Mouse (Mus musculus) forebrain, embryonic 10.5 days (tissue): ENCODE measurements around the gene Gtsf1l. TPM values are rescaled to one million over a fixed set of nuclear protein-coding genes. Genes with fewer than 3 reads are reported as not detected.

Experiments used
- DNase-seq: peaks from one replicate; pipeline ENCODE4 v3.0.0-alpha.2; 2017; ENCODE audit warnings: low spot score; ENCODE audit errors: extremely low spot score
- H3K27ac ChIP-seq: fragments of 300-500 bp; sonication (generic); 2 replicates; pipeline ENCODE4 v1.5.1; 2016; ENCODE audit warnings: mild to moderate bottlenecking
- H3K27me3 ChIP-seq: fragments of 300-500 bp; sonication (generic); 2 replicates; pipeline ENCODE4 v1.6.1; 2016; ENCODE audit warnings: mild to moderate bottlenecking; ENCODE audit not compliant: poor library complexity, severe bottlenecking
- H3K36me3 ChIP-seq: fragments of 300-500 bp; sonication (generic); replicated peaks from 2 replicates; pipeline ENCODE4 v1.6.1; 2016; ENCODE audit warnings: mild to moderate bottlenecking, moderate library complexity
- H3K4me1 ChIP-seq: fragments of 300-500 bp; sonication (generic); 2 replicates; pipeline ENCODE4 v1.6.1; 2016
- H3K4me3 ChIP-seq: fragments of 300-500 bp; sonication (generic); 2 replicates; pipeline ENCODE4 v1.5.1; 2016; ENCODE audit warnings: mild to moderate bottlenecking, moderate library complexity
- H3K9me3 ChIP-seq: fragments of 300-500 bp; sonication (generic); 2 replicates; pipeline ENCODE4 v1.6.1; 2016; ENCODE audit warnings: mild to moderate bottlenecking, moderate library complexity
- WGBS: fragments of 180-500 bp; shearing (Covaris S2); methylation state at CpG from one replicate; pipeline ENCODE4 v1.1.7; 2016; 5-methylcytosine and 5-hydroxymethylcytosine counted together
- polyA plus RNA-seq: library from polyadenylated mRNA; unstranded; fragments of >200 nt; fragmentation: Nextera tagmentation; extraction: Ambion mirVana; gene quantifications from 2 replicates; pipeline ENCODE4 v1.2.1, GENCODE M21; 2016

Gtsf1l gene
- polyA plus RNA-seq: not detected in 2 replicates

GRCm38 (mm10) chr2:163087728-163088127, at the start of gene Gtsf1l:
Gene Gtsf1l (minus strand): TSS chr2:163087855.
- Histone ChIP-seq H3K4me3 (no peak within 1 kb of the TSS), H3K27me3 (no peaks in the 10 kb centered on the region), H3K9me3 (no peaks in the 10 kb centered on the region), H3K27ac (no peak within 1 kb of the TSS), H3K36me3 (peaks cover 27% of the 10 kb centered on the region), H3K4me1 (no peaks in the 10 kb centered on the region)
- no peak for DNase-seq
- WGBS: 91% methylated on average over 9 of the region's 9 CpGs

GRCm38 (mm10) chr2:163136996-163137395, 49.3 kb upstream of the Gtsf1l start:
- H3K27ac ChIP-seq: no peak overlapping the region
- no peak overlapping the region for H3K4me3 ChIP-seq
- H3K9me3 ChIP-seq: no peaks in the 10 kb centered on the region
- DNase-seq: no peak
- H3K36me3 ChIP-seq: no peaks in the 10 kb centered on the region
- no peaks in the 10 kb centered on the region for H3K27me3 ChIP-seq
- peaks cover 9% of the 10 kb centered on the region for H3K4me1 ChIP-seq

GRCm38 (mm10) chr2:163135931-163136330, 48.3 kb upstream of the Gtsf1l start:
- H3K36me3 ChIP-seq: no peaks in the 10 kb centered on the region
- WGBS: 69% methylated on average over 6 of the region's 6 CpGs
- peaks cover 7% of the 10 kb centered on the region for H3K4me1 ChIP-seq
- no peak for DNase-seq
- no peaks in the 10 kb centered on the region for H3K27me3 ChIP-seq
- no peak overlapping the region for H3K4me3 ChIP-seq
- no peak overlapping the region for H3K27ac ChIP-seq
- H3K9me3 ChIP-seq: no peaks in the 10 kb centered on the region

DNA sequence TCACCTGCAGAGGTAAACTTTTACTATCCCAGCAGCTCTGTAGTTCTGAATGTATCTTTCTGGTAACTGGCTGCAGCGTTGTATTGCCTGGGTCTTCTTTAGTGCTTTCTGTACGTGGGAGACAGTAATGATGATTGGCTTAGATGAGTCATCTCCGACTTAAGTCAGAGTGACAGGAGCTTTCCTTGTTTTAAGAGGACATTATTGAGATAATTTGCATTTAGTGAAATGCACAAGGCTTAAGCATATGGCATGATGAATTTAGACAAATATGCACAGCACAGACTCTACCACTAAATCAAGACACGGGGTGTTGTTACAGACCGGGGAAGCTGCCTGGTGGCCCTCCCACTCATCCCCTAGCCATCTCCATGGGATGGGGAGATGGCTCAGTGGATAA, 44.7 kb upstream of the Gtsf1l start:
- Histone ChIP-seq H3K27ac (no peak overlapping the region), H3K4me1 (peaks cover 7% of the 10 kb centered on the region), H3K36me3 (no peaks in the 10 kb centered on the region), H3K27me3 (no peaks in the 10 kb centered on the region), H3K4me3 (no peak overlapping the region), H3K9me3 (peaks cover 5% of the 10 kb centered on the region; the same call in 1 of the 2 replicates)
- DNase-seq: no peak
- 94% methylated on average over 5 of the region's 5 CpGs for WGBS

GRCm38 (mm10) chr2:163130837-163131236, 43.2 kb upstream of the Gtsf1l start:
- 84% methylated on average over 5 of the region's 5 CpGs for WGBS
- peaks cover 2% of the 10 kb centered on the region; the same call in 1 of the 2 replicates for H3K4me1 ChIP-seq
- H3K36me3 ChIP-seq: no peaks in the 10 kb centered on the region
- DNase-seq: no peak
- H3K27me3 ChIP-seq: no peaks in the 10 kb centered on the region
- H3K27ac ChIP-seq: no peak overlapping the region
- H3K9me3 ChIP-seq: peaks cover 6% of the 10 kb centered on the region; the same call in 1 of the 2 replicates
- H3K4me3 ChIP-seq: no peak overlapping the region

DNA sequence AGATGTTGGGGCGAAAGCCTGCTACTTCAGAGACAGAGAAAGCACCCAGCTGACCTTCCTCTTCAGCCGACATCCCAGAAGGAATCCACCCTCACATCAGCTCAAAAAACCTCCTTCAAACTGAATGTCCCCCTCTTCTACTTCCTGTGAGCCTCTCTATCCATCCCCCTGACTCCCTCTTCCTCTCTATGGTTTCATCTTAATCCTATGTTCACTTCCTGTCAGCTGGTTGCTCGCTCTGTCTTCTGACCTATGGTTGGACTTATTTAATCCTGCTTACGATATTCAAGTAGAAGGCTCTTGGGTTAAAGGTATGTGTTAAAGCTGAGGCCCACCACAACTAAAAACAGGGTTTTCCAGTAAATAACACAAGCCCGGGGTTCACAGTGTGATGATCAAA, 35.8 kb upstream of the Gtsf1l start:
- no peak for DNase-seq
- Histone ChIP-seq H3K27ac (no peak overlapping the region), H3K27me3 (peaks cover 26% of the 10 kb centered on the region), H3K4me3 (no peak overlapping the region), H3K4me1 (peaks cover 35% of the 10 kb centered on the region), H3K9me3 (peaks cover 6% of the 10 kb centered on the region; the same call in 1 of the 2 replicates), H3K36me3 (no peaks in the 10 kb centered on the region)
- 90% methylated on average over 5 of the region's 5 CpGs for WGBS

GRCm38 (mm10) chr2:163122319-163122718, 34.7 kb upstream of the Gtsf1l start:
- Histone ChIP-seq H3K36me3 (no peaks in the 10 kb centered on the region), H3K27me3 (peaks cover 26% of the 10 kb centered on the region), H3K9me3 (peaks cover under 1% of the 10 kb centered on the region; the same call in 1 of the 2 replicates), H3K4me1 (peaks cover 35% of the 10 kb centered on the region), H3K27ac (peak overlapping the region; percentile 69), H3K4me3 (peak overlapping the region; percentile 19)
- DNase-seq: no peak
- 28% methylated on average over 9 of the region's 9 CpGs for WGBS

GRCm38 (mm10) chr2:163121353-163121660, 33.7 kb upstream of the Gtsf1l start:
- DNase-seq: no peak
- Histone ChIP-seq H3K4me1 (peaks cover 35% of the 10 kb centered on the region), H3K4me3 (no peak overlapping the region), H3K27ac (no peak overlapping the region), H3K9me3 (no peaks in the 10 kb centered on the region), H3K36me3 (no peaks in the 10 kb centered on the region), H3K27me3 (peaks cover 26% of the 10 kb centered on the region)
- whole genome bisulfite sequencing: 90% methylated on average over 3 of the region's 3 CpGs

DNA sequence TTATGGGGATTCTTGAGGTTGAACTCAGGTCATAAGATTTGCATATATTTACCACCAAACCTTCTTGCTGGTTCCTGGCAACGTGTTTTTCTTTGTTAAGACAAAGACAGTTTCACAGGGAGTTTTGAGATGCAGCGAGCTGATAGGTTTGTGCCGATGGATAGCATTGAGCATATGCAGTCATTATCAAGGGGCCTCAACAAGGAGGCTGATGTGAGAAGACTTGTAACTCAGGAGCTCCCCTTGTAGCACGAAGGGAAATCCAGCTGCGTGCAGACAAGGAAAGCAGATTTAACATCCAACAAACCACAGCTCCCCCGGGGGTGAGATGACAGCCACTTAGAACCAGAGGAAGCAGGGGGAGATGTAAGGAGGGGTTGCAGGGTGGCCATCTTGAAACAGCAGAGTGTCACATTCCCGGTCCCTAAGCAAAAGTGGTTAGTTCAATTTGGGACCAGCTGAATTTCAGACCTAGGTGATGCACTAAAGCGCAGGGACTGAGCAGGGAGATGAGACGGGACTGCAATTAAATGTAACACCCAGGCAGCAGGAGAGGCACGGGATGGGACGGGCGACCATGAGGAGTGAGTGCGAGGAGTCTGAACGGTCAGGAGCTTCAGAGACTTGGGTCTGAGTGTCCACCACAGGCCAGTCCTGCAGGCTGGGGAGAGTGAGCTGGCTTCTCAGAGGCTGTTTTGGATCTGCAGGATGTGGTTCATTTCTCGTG, 33.1 kb upstream of the Gtsf1l start:
- Histone ChIP-seq H3K27ac (no peak overlapping the region), H3K27me3 (peaks cover 26% of the 10 kb centered on the region), H3K9me3 (no peaks in the 10 kb centered on the region), H3K4me1 (peaks cover 35% of the 10 kb centered on the region), H3K36me3 (no peaks in the 10 kb centered on the region), H3K4me3 (no peak overlapping the region)
- DNase-seq: no peak
- 75% methylated on average over 15 of the region's 15 CpGs for WGBS

DNA sequence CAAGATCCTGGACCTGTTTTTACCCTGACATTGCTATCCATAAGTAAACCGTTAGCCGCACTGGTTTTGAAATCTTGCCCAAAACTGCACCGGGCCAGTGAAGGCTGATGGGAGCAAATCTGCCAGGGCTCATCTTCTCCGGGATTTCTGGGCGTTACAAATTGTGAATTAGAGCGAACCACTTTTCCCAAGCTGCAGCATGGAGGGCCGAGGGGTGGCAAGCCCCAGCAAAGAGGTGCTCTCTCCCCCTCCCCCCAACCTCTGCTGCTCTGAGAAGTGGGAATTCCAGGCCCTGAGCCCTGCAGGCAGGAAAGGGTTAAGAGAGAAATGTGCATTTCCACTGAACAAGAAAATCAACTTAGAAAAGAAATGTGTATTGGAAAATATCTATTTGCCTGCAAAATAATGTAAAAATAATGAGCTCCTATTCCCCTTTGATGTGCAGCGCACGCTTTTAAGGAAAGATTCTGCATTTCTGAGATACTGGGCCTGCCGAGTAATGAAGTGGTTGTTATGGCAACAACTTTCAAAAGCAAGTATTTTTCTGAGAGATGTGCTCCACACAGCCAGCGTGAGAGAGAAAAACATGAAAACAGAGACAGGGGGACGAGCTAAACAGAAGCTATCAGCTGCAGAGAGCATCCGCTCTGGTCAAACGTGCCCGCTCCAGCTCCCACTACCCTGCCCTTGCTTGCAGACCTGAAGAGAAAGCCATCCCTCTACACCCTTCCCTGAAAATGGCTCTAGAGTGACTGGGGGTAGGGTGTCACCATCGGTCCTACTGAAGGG, 24.0 kb upstream of the Gtsf1l start:
- DNase-seq: no peak
- Histone ChIP-seq H3K4me1 (peaks cover 42% of the 10 kb centered on the region), H3K4me3 (peak overlapping the region; percentile 10; the same call in 1 of the 2 replicates), H3K27ac (peak overlapping the region; percentile 82), H3K27me3 (no peaks in the 10 kb centered on the region), H3K9me3 (peaks cover 2% of the 10 kb centered on the region; the same call in 1 of the 2 replicates), H3K36me3 (no peaks in the 10 kb centered on the region)
- 60% methylated on average over 16 of the region's 16 CpGs for WGBS

DNA sequence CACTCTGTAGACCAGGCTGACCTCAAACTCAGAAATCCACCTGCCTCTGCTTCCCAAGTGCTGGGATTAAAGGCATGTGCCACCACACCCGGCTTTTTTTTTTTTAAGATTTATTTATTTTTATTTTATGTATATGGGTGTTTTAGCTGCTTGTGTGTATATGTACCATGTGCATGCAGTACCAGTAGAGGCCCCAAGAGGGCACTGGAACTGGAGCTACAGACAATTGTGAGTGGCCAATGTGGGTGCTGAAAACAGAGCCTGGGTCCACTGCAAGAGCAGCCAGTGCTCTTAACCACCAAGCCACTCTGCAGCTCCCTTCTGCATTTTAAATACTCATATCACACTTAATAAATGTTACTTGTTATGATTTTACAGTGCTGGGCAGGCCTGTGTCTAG, 23.1 kb upstream of the Gtsf1l start:
- 94% methylated on average over 1 of the region's 1 CpGs for WGBS
- Histone ChIP-seq H3K9me3 (peaks cover 2% of the 10 kb centered on the region; the same call in 1 of the 2 replicates), H3K36me3 (no peaks in the 10 kb centered on the region), H3K27me3 (no peaks in the 10 kb centered on the region), H3K4me1 (peaks cover 42% of the 10 kb centered on the region), H3K4me3 (no peak overlapping the region), H3K27ac (peak overlapping the region; percentile 82)
- DNase-seq: no peak

DNA sequence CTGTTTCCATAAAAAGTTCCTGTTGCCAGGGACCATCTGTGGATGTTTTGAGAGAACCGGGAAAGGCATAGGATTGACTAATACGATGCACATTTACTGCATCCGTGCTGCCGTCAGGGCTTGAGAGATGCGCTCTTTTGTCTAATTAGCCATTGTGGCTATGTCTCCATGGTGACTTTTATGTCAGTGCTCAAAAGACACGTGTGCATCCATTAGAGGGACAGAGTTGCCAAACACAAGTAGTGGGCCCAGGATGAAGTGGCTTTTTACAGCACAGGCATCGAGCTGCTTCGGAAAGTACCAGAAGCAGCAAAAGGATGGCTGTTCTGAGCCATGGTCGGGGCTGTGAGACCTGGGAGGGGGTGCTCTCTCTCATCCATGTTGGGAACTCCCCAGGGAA, 20.7 kb upstream of the Gtsf1l start:
- Histone ChIP-seq H3K4me1 (peaks cover 54% of the 10 kb centered on the region), H3K9me3 (peaks cover 2% of the 10 kb centered on the region; the same call in 1 of the 2 replicates), H3K27ac (peak overlapping the region; percentile 35; the same call in 1 of the 2 replicates), H3K27me3 (no peaks in the 10 kb centered on the region), H3K36me3 (no peaks in the 10 kb centered on the region), H3K4me3 (no peak overlapping the region)
- no peak for DNase-seq
- WGBS: 75% methylated on average over 9 of the region's 9 CpGs
